Mouse (Mus musculus) CH12.LX (cell line): ENCODE data around the gene Dpp4. TPM values are rescaled to one million over a fixed set of nuclear protein-coding genes. Genes with fewer than 3 reads are reported as not detected.

Experiments used
- DNase-seq: peaks from one replicate; pipeline ENCODE4 v3.0.0-alpha.2; 2013; ENCODE audit errors: extremely low read depth
- H3K27ac ChIP-seq: 2 replicates; pipeline ENCODE4 v1.5.1; 2012; ENCODE audit warnings: low read depth, mild to moderate bottlenecking, control low read depth, moderate library complexity; ENCODE audit not compliant: insufficient read depth
- H3K27me3 ChIP-seq: replicated peaks from 2 replicates; pipeline ENCODE3; 2012; ENCODE audit warnings: inconsistent platforms
- H3K36me3 ChIP-seq, 2 experiments: replicated peaks in 1 of 2; 2 replicates each; pipeline versions ENCODE3 to v1.6.1; 2012; ENCODE audit warnings: inconsistent platforms in 1 of 2, low read length in 1 of 2, mild to moderate bottlenecking in 1 of 2, mixed read lengths in 1 of 2, moderate library complexity in 1 of 2; ENCODE audit not compliant: control insufficient read depth in 1 of 2, insufficient read depth in 1 of 2
- H3K4me1 ChIP-seq, 2 experiments: 2 replicates each; pipeline ENCODE4 v1.6.1; 2012; ENCODE audit warnings: inconsistent platforms in 1 of 2, moderate library complexity in 1 of 2; ENCODE audit not compliant: insufficient read depth in 2 of 2, control insufficient read depth in 1 of 2
- H3K4me2 ChIP-seq: 2 replicates; pipeline ENCODE4 v1.6.1; 2012; ENCODE audit warnings: low read depth, mild to moderate bottlenecking, control low read depth; ENCODE audit not compliant: poor library complexity, insufficient read depth, severe bottlenecking
- H3K4me3 ChIP-seq, 3 experiments: fragments of 150-350 bp in 1 of 3; sonication (generic) in 1 of 3; replicated peaks in 1 of 3; 2 replicates each; pipeline versions ENCODE3 to v1.5.1; 2011 to 2012; ENCODE audit warnings: low read depth in 2 of 3, low read length in 2 of 3, mild to moderate bottlenecking in 2 of 3, moderate library complexity in 2 of 3, control low read depth in 1 of 3, improper control_type of control experiment in 1 of 3, inconsistent platforms in 1 of 3, mixed read lengths in 1 of 3; ENCODE audit not compliant: poor library complexity in 1 of 3
- H3K79me2 ChIP-seq: replicated peaks from 2 replicates; pipeline ENCODE4 v1.6.1; 2012; ENCODE audit warnings: mild to moderate bottlenecking, moderate library complexity; ENCODE audit not compliant: control insufficient read depth, poor library complexity, insufficient read depth, severe bottlenecking; ENCODE audit errors: extremely low read depth
- H3K9ac ChIP-seq: 2 replicates; pipeline ENCODE4 v1.6.1; 2012; ENCODE audit warnings: low read depth, mild to moderate bottlenecking, control low read depth, moderate library complexity; ENCODE audit not compliant: insufficient read depth
- H3K9me3 ChIP-seq: replicated peaks from 2 replicates; pipeline ENCODE3; 2012; ENCODE audit warnings: low read length, inconsistent platforms, mixed read lengths
- BHLHE40 ChIP-seq: IDR thresholded peaks from 2 replicates; pipeline ENCODE4 v1.6.1; 2011; ENCODE audit warnings: mild to moderate bottlenecking, low read depth, low read length, improper control_type of control experiment
- CHD1 ChIP-seq: IDR thresholded peaks from 2 replicates; pipeline ENCODE4 v1.6.1; 2012; ENCODE audit warnings: low read depth, low read length, improper control_type of control experiment, inconsistent platforms
- CHD2 ChIP-seq: IDR thresholded peaks from 2 replicates; pipeline ENCODE4 v1.6.1; 2011; ENCODE audit warnings: low read length, improper control_type of control experiment
- CTCF ChIP-seq, 2 experiments: IDR thresholded peaks in 1 of 2; conservative IDR thresholded peaks in 1 of 2; 2 replicates each; pipeline ENCODE4 v1.5.1; 2011 to 2012; ENCODE audit warnings: low read depth in 2 of 2, low read length in 2 of 2, improper control_type of control experiment in 1 of 2, inconsistent platforms in 1 of 2, mild to moderate bottlenecking in 1 of 2, moderate library complexity in 1 of 2
- ELF1 ChIP-seq: IDR thresholded peaks from 2 replicates; pipeline ENCODE4 v1.6.1; 2014; ENCODE audit warnings: low read depth, mild to moderate bottlenecking, inconsistent platforms, low read length, improper control_type of control experiment
- EP300 ChIP-seq: IDR thresholded peaks from 2 replicates; pipeline ENCODE4 v1.6.1; 2011; ENCODE audit warnings: low read length, improper control_type of control experiment
- ETS1 ChIP-seq: conservative IDR thresholded peaks from 2 replicates; pipeline ENCODE4 v1.6.1; 2012; ENCODE audit warnings: low read depth, mild to moderate bottlenecking, inconsistent platforms, low read length, improper control_type of control experiment, moderate library complexity
- GABPA ChIP-seq: IDR thresholded peaks from 2 replicates; pipeline ENCODE4 v1.6.1; 2012; ENCODE audit warnings: low read depth, low read length, improper control_type of control experiment, inconsistent platforms; ENCODE audit not compliant: insufficient replicate concordance
- HCFC1 ChIP-seq: IDR thresholded peaks from 2 replicates; pipeline ENCODE4 v1.6.1; 2012; ENCODE audit warnings: low read depth, mild to moderate bottlenecking, inconsistent platforms, low read length, improper control_type of control experiment
- IRF4 ChIP-seq: IDR thresholded peaks from 2 replicates; pipeline ENCODE4 v1.6.1; 2014; ENCODE audit warnings: low read depth, mild to moderate bottlenecking, inconsistent platforms, low read length, improper control_type of control experiment
- JUN ChIP-seq: IDR thresholded peaks from 2 replicates; pipeline ENCODE4 v1.6.1; 2011; ENCODE audit warnings: low read depth, mild to moderate bottlenecking, low read length, improper control_type of control experiment, moderate library complexity; ENCODE audit not compliant: insufficient read depth
- JUND ChIP-seq: conservative IDR thresholded peaks from 2 replicates; pipeline ENCODE4 v1.6.1; 2011; ENCODE audit warnings: low read depth, low read length, improper control_type of control experiment
- KAT2A ChIP-seq: IDR thresholded peaks from 2 replicates; pipeline ENCODE4 v1.6.1; 2012; ENCODE audit warnings: low read length, improper control_type of control experiment, inconsistent platforms; ENCODE audit not compliant: insufficient replicate concordance
- MAFK ChIP-seq: IDR thresholded peaks from 2 replicates; pipeline ENCODE4 v1.6.1; 2011; ENCODE audit warnings: low read length, improper control_type of control experiment; ENCODE audit not compliant: insufficient replicate concordance
- MAZ ChIP-seq: IDR thresholded peaks from 2 replicates; pipeline ENCODE4 v1.6.1; 2012; ENCODE audit warnings: low read depth, mild to moderate bottlenecking, inconsistent platforms, low read length, improper control_type of control experiment, moderate library complexity
- MEF2A ChIP-seq: IDR thresholded peaks from 2 replicates; pipeline ENCODE4 v1.6.1; 2014; ENCODE audit warnings: low read depth, mild to moderate bottlenecking, inconsistent platforms, low read length, improper control_type of control experiment, borderline replicate concordance
- MXI1 ChIP-seq: IDR thresholded peaks from 2 replicates; pipeline ENCODE4 v1.6.1; 2011; ENCODE audit warnings: mild to moderate bottlenecking, low read depth, low read length, improper control_type of control experiment
- NELFE ChIP-seq: IDR thresholded peaks from 2 replicates; pipeline ENCODE4 v1.6.1; 2011; ENCODE audit warnings: low read depth, low read length, improper control_type of control experiment
- NRF1 ChIP-seq: IDR thresholded peaks from 2 replicates; pipeline ENCODE4 v1.6.1; 2014; ENCODE audit warnings: low read depth, mild to moderate bottlenecking, inconsistent platforms, low read length, improper control_type of control experiment, moderate library complexity
- POLR2A ChIP-seq: IDR thresholded peaks from 2 replicates; pipeline ENCODE4 v1.6.1; 2011; ENCODE audit warnings: low read depth, mild to moderate bottlenecking, improper control_type of control experiment, low read length
- POLR2AphosphoS2 ChIP-seq: IDR thresholded peaks from 2 replicates; pipeline ENCODE4 v1.6.1; 2011; ENCODE audit warnings: low read depth, low read length, improper control_type of control experiment
- RAD21 ChIP-seq: IDR thresholded peaks from 2 replicates; pipeline ENCODE4 v1.6.1; 2011; ENCODE audit warnings: low read depth, mild to moderate bottlenecking, low read length, improper control_type of control experiment, moderate library complexity
- RCOR1 ChIP-seq: conservative IDR thresholded peaks from 2 replicates; pipeline ENCODE4 v1.6.1; 2012; ENCODE audit warnings: low read depth, mild to moderate bottlenecking, inconsistent platforms, low read length, improper control_type of control experiment
- SIN3A ChIP-seq: IDR thresholded peaks from 2 replicates; pipeline ENCODE4 v1.6.1; 2012; ENCODE audit warnings: low read length, improper control_type of control experiment, inconsistent platforms
- SMC3 ChIP-seq: IDR thresholded peaks from 2 replicates; pipeline ENCODE4 v1.6.1; 2011; ENCODE audit warnings: low read depth, low read length, improper control_type of control experiment
- TBP ChIP-seq: conservative IDR thresholded peaks from 2 replicates; pipeline ENCODE4 v1.6.1; 2011; ENCODE audit warnings: low read depth, low read length, improper control_type of control experiment
- TCF12 ChIP-seq: IDR thresholded peaks from 2 replicates; pipeline ENCODE4 v1.6.1; 2014; ENCODE audit warnings: low read depth, mild to moderate bottlenecking, inconsistent platforms, low read length, improper control_type of control experiment
- UBTF ChIP-seq: IDR thresholded peaks from 2 replicates; pipeline ENCODE4 v1.6.1; 2012; ENCODE audit warnings: low read depth, mild to moderate bottlenecking, inconsistent platforms, low read length, improper control_type of control experiment, moderate library complexity
- USF1 ChIP-seq: IDR thresholded peaks from 2 replicates; pipeline ENCODE4 v1.6.1; 2014; ENCODE audit warnings: low read depth, mild to moderate bottlenecking, inconsistent platforms, low read length, improper control_type of control experiment
- USF2 ChIP-seq: conservative IDR thresholded peaks from 2 replicates; pipeline ENCODE4 v1.6.1; 2011; ENCODE audit warnings: low read depth, low read length, improper control_type of control experiment
- ZC3H11A ChIP-seq: IDR thresholded peaks from 2 replicates; pipeline ENCODE4 v1.6.1; 2012; ENCODE audit warnings: low read depth, mild to moderate bottlenecking, inconsistent platforms, low read length, improper control_type of control experiment
- ZKSCAN1 ChIP-seq: IDR thresholded peaks from 2 replicates; pipeline ENCODE4 v1.6.1; 2012; ENCODE audit warnings: low read depth, inconsistent platforms, low read length, improper control_type of control experiment, borderline replicate concordance
- ZMIZ1 ChIP-seq: IDR thresholded peaks from 2 replicates; pipeline ENCODE4 v1.6.1; 2012; ENCODE audit warnings: low read depth, mild to moderate bottlenecking, inconsistent platforms, low read length, improper control_type of control experiment
- ZNF384 ChIP-seq: IDR thresholded peaks from 2 replicates; pipeline ENCODE4 v1.6.1; 2012; ENCODE audit warnings: low read depth, low read length, improper control_type of control experiment, inconsistent platforms
- dilution Hi-C: fragments of 300-500 bp; cut with MboI; formaldehyde crosslinking; loops from 2 replicates; pipeline ENCODE4 v1.14.3; 2020; ENCODE audit warnings: low sequenced_read_pairs; ENCODE audit not compliant: extremely low pct_unique_long_range_greater_than_20kb, extremely low pct_ligation_motif_present
- in situ Hi-C: fragments of 300-500 bp; cut with MboI; formaldehyde crosslinking; loops from 3 replicates; pipeline ENCODE4 v1.14.3; 2019; ENCODE audit warnings: low sequenced_read_pairs, low pct_ligation_motif_present, low pct_unique_long_range_greater_than_20kb, mixed read lengths
- polyA plus RNA-seq: library from polyadenylated mRNA; unstranded; fragments of >175 nt; gene quantifications from 2 replicates; pipeline ENCODE4 v1.2.1, GENCODE M21; 2012; ENCODE audit warnings: low read depth; ENCODE audit not compliant: insufficient read length
- total RNA-seq, 2 experiments: library from RNA; depleted of rRNA; stranded (reverse); fragments of 300-350 nt in 1 of 2; fragments of >200 nt in 1 of 2; gene quantifications; 2 replicates each; pipeline ENCODE4 v1.2.3; 2012 to 2014

Gene Dpp4
- total and polyA plus RNA-seq, 3 experiments: 0.04 to 3.6 (median 0.29) TPM

GRCm38 (mm10) chr2:62287532-62287931 lies 124.5 kb downstream of the Dpp4 start:
- Histone ChIP-seq H3K4me2 (no peak overlapping the region), H3K27ac (no peak overlapping the region)
- dilution Hi-C loops: no loop called here

GRCm38 (mm10) chr2:62285847-62286246 lies 126.2 kb downstream of the Dpp4 start:
- DNase-seq: peak; percentile 16
- TF ChIP-seq SMC3: peak; percentile 62
- TF ChIP-seq TBP: no peak
- TF ChIP-seq HCFC1: no peak
- no peak for TF ChIP-seq RCOR1
- no peak for TF ChIP-seq KAT2A
- TF ChIP-seq RAD21: peak; percentile 90
- no peak for TF ChIP-seq BHLHE40
- TF ChIP-seq CHD1: no peak
- TF ChIP-seq TCF12: no peak
- TF ChIP-seq ZMIZ1: no peak
- no peak for TF ChIP-seq IRF4
- no peak for TF ChIP-seq USF1
- TF ChIP-seq EP300: no peak
- TF ChIP-seq UBTF: no peak
- TF ChIP-seq POLR2A: no peak
- TF ChIP-seq CTCF (conservative IDR thresholded peaks at IDR 0.05 in 1 of 2, IDR thresholded peaks at IDR 0.05 in 1 of 2; ENCODE audit: low read depth in 2 of 2, low read length in 2 of 2): peak in 1 of 2 experiments; percentile 75; a peak in 2 of 4 replicates
- no peak for TF ChIP-seq SIN3A
- TF ChIP-seq MEF2A: no peak
- TF ChIP-seq CHD2: no peak
- TF ChIP-seq JUN: no peak
- TF ChIP-seq JUND: no peak
- no peak for TF ChIP-seq ELF1
- peak; percentile 95 for TF ChIP-seq ZNF384
- no peak for TF ChIP-seq NRF1
- TF ChIP-seq ZC3H11A: peak; percentile 57; the same call in 1 of the 2 replicates
- TF ChIP-seq GABPA: no peak
- TF ChIP-seq ZKSCAN1: no peak
- no peak for TF ChIP-seq ETS1

More at GRCm38 (mm10) chr2:62287532-62287931, 124.5 kb downstream of the Dpp4 start:
- H3K4me3 ChIP-seq: no peak overlapping the region
- in situ Hi-C loops: loop anchor here (25.0 kb wide), 1 partner anchor 300 kb away; no protein-coding TSS in a partner anchor
- no peaks in the 10 kb centered on the region for H3K4me1 ChIP-seq
- no peaks in the 10 kb centered on the region for H3K9me3 ChIP-seq
- no peaks in the 10 kb centered on the region for H3K79me2 ChIP-seq
- DNase-seq: no peak
- no peaks in the 10 kb centered on the region for H3K36me3 ChIP-seq
- no peak overlapping the region for H3K9ac ChIP-seq
- H3K27me3 ChIP-seq: no peaks in the 10 kb centered on the region
- TF ChIP-seq IRF4: no peak
- TF ChIP-seq ZNF384: no peak
- TF ChIP-seq ZMIZ1: no peak
- TF ChIP-seq NELFE: no peak
- TF ChIP-seq SIN3A: no peak
- no peak for TF ChIP-seq USF1
- TF ChIP-seq NRF1: no peak
- TF ChIP-seq ZC3H11A: no peak
- no peak for TF ChIP-seq TCF12
- TF ChIP-seq MAFK: no peak
- no peak for TF ChIP-seq RCOR1
- no peak for TF ChIP-seq MXI1
- no peak for TF ChIP-seq POLR2AphosphoS2
- no peak for TF ChIP-seq USF2
- no peak for TF ChIP-seq GABPA
- TF ChIP-seq SMC3: no peak
- no peak for TF ChIP-seq MAZ
- TF ChIP-seq, all 38 proteins: peak for 0

More at GRCm38 (mm10) chr2:62285847-62286246, 126.2 kb downstream of the Dpp4 start:
- Histone ChIP-seq H3K27me3 (no peaks in the 10 kb centered on the region), H3K4me3 (no peak overlapping the region), H3K27ac (no peak overlapping the region), H3K4me1 (no peaks in the 10 kb centered on the region), H3K9ac (no peak overlapping the region), H3K79me2 (no peaks in the 10 kb centered on the region), H3K9me3 (no peaks in the 10 kb centered on the region), H3K36me3 (no peaks in the 10 kb centered on the region), H3K4me2 (no peak overlapping the region)
- in situ Hi-C loops: loop anchor here (25.0 kb wide), 1 partner anchor 299 kb away; no protein-coding TSS in a partner anchor
- dilution Hi-C loops: no loop called here
